Mouse (Mus musculus) ES-Bruce4 (cell line): ENCODE results near the gene Eef1g. TPM values are rescaled to one million over a fixed set of nuclear protein-coding genes. Genes with fewer than 3 reads are reported as not detected.

Experiments
- H3K27ac ChIP-seq: 2 replicates; pipeline ENCODE4 v1.5.1; 2012; ENCODE audit warnings: low read length, inconsistent platforms; ENCODE audit not compliant: insufficient read depth
- H3K27me3 ChIP-seq: 2 replicates; pipeline ENCODE4 v1.6.1; 2012; ENCODE audit warnings: mild to moderate bottlenecking, low read length, inconsistent platforms; ENCODE audit not compliant: control insufficient read depth, poor library complexity, insufficient read depth, severe bottlenecking
- H3K36me3 ChIP-seq: 2 replicates; pipeline ENCODE4 v1.6.1; 2012; ENCODE audit warnings: inconsistent platforms, mild to moderate bottlenecking, low read length, moderate library complexity; ENCODE audit not compliant: control insufficient read depth, poor library complexity, insufficient read depth, severe bottlenecking
- H3K4me1 ChIP-seq: one replicate; pipeline ENCODE4 v1.8.1; 2011; ENCODE audit warnings: low read length; ENCODE audit not compliant: control insufficient read depth, insufficient read depth
- H3K4me3 ChIP-seq: 2 replicates; pipeline ENCODE4 v1.5.1; 2011; ENCODE audit warnings: low read depth, mild to moderate bottlenecking, low read length
- H3K9ac ChIP-seq: 2 replicates; pipeline ENCODE4 v1.6.1; 2012; ENCODE audit warnings: low read depth, mild to moderate bottlenecking, inconsistent platforms; ENCODE audit not compliant: poor library complexity, severe bottlenecking
- H3K9me3 ChIP-seq: replicated peaks from 2 replicates; pipeline ENCODE4 v1.6.1; 2012; ENCODE audit warnings: mild to moderate bottlenecking, low read length, inconsistent platforms; ENCODE audit not compliant: control insufficient read depth, poor library complexity, insufficient read depth, severe bottlenecking
- CTCF ChIP-seq: IDR thresholded peaks from one replicate; pipeline ENCODE4 v1.8.1; 2011; ENCODE audit warnings: low read depth, low read length
- EP300 ChIP-seq: IDR thresholded peaks from 2 replicates; pipeline ENCODE4 v1.6.1; 2011; ENCODE audit warnings: low read depth, low read length; ENCODE audit not compliant: insufficient read depth
- POLR2A ChIP-seq: IDR thresholded peaks from one replicate; pipeline ENCODE4 v1.8.1; 2011; ENCODE audit warnings: low read length; ENCODE audit not compliant: insufficient read depth
- polyA plus RNA-seq: library from polyadenylated mRNA; stranded (reverse); fragments of >200 nt; gene quantifications from 2 replicates; pipeline ENCODE4 v1.2.4, GENCODE M21; 2011; ENCODE audit warnings: low read depth; ENCODE audit not compliant: missing spikeins, insufficient read depth, insufficient read length

Eef1g gene
- 1,175 and 1,274 TPM in 2 replicates for polyA plus RNA-seq

DNA sequence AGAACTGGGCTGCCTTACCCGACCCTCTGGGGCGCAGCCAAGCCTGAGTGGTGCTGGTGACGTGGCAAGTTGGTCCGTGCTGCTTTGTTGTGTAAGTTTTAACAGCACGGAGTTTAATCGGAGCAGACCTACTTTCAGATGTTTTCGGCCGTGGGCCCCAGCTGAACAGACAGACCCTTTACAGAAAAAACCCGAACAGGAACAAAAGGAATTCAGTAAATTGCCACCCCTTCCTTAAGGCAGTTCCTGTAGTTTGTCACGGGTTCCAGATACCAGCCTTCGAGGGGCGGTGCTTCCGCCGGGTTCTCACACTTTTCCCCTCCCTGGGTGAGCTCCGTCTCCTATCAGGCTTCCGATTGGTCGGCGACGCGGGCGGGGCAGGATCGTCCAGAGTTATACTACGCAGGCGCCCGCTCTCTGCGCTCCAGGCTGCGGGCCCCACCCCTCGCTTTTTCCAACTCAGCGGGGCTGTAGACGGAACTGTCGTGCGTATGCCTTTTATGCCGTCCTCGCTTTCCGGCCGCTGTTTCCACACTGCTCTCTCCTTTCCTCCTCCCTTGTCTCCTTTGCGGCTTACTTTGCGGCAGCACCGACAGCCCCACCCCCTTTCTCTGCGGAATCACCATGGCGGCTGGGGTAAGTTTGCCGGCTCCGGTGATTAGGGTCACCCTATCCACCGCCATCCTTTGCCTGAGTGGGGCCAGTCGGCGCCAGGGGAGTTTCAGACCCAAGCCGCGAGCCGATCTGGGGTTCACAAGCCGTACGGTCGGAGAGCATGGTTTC, at the start of gene Eef1g:
Gene Eef1g, plus strand, starts transcription at position 452 of the 783 bp plus-strand sequence.
- peaks cover 79% of the 10 kb centered on the region for H3K36me3 ChIP-seq
- peak within 1 kb of the TSS; percentile 99 for H3K4me3 ChIP-seq
- H3K9ac ChIP-seq = peak within 1 kb of the TSS; percentile 98
- no peaks in the 10 kb centered on the region for H3K4me1 ChIP-seq
- H3K27ac ChIP-seq = peak within 1 kb of the TSS; percentile 75
- no peaks in the 10 kb centered on the region for H3K27me3 ChIP-seq
- no peaks in the 10 kb centered on the region for H3K9me3 ChIP-seq
- TF ChIP-seq POLR2A (peak; percentile 18), EP300 (no peak)

DNA sequence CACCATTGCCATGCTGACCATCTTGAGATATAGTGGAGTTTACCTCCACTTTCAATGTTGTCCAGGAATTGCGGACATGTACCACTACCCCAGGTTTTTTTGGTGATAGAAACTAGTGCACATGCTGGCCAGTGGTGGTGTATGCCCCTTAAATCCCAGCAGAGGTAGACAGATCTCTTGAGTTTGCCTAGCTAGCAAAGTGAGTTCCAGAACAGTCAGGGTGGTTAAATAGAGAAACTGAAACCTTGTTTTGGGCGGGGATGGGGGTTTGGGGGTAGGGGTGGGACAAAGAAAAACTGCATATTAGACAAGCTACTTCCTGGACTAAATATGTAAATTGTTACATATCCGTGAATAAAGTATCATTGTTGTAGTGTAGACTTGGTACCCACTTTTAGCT, 47.8 kb upstream of the Eef1g start:
- Histone ChIP-seq H3K4me3 (no peak overlapping the region), H3K4me1 (peaks cover 2% of the 10 kb centered on the region), H3K9me3 (no peaks in the 10 kb centered on the region), H3K36me3 (peaks cover 29% of the 10 kb centered on the region), H3K27me3 (no peaks in the 10 kb centered on the region), H3K27ac (peak overlapping the region; percentile 77; the same call in 1 of the 2 replicates), H3K9ac (peak overlapping the region; percentile 65)
- no peak for TF ChIP-seq EP300
- TF ChIP-seq POLR2A = no peak
- no peak for TF ChIP-seq CTCF

DNA sequence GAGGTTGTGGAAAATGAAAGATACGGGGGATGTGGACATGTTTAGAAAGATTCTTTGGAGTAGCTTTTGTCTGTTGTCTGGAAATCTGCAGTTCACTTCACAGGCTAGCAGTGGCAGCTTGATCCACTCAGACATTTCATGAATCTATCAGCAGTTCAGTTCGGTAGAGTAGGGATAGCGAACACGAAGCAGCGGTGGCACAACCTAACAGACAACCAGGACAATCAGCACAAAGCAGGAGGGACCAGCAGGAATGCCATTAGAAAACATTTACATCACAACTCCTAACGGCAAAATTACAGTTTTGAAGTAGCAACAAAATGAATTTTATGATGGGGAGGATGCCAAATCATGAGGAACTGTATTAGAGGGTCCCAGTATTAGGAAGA, 47.2 kb upstream of the Eef1g start:
- no peaks in the 10 kb centered on the region for H3K27me3 ChIP-seq
- TF ChIP-seq POLR2A = no peak
- no peak for TF ChIP-seq EP300
- no peak for TF ChIP-seq CTCF
- peaks cover 2% of the 10 kb centered on the region for H3K4me1 ChIP-seq
- H3K27ac ChIP-seq = peak overlapping the region; percentile 77
- H3K9ac ChIP-seq = peak overlapping the region; percentile 65
- peaks cover 22% of the 10 kb centered on the region for H3K36me3 ChIP-seq
- H3K9me3 ChIP-seq = no peaks in the 10 kb centered on the region
- 0 out of 2 replicates have a peak overlapping the region, but pooled peaks have one; percentile 30 for H3K4me3 ChIP-seq

DNA sequence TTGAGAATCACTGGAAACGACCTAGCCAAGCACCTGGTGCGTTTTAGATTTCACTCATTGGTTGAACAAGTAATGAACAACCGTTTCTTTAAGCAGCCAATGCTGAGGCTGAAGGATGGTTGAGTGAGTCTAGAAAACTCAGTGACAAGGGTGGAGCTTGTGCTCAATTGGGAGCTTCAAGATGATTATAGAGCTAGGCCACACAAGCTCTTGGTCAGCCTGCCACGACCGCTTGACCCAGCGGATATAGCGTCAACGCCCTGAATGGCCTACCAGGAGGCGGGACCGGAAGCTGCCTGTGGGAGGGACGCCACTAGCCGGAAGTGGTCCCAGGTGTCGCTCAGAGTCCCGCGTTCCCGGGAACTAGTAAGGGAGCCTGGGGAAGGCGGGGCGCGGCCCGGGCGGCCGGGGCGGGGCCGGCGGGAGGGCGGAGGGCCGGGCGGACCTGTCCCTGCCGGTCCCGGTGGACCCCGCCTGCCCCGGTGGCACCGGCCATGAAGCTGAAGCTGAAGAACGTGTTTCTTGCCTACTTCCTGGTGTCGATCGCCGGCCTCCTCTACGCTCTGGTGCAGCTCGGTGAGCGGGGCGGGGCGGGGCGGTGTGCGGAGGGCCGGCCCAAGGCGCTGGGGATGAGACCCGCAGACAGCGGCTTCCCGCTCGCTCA, 46.6 kb upstream of the Eef1g start, which contains the start of gene B3gat3:
Gene B3gat3, plus strand, starts transcription at position 302 of the 664 bp plus-strand sequence.
- Histone ChIP-seq H3K27me3 (no peaks in the 10 kb centered on the region), H3K4me3 (peak within 1 kb of the TSS; percentile 78), H3K27ac (peak within 1 kb of the TSS; percentile 77), H3K9ac (peak within 1 kb of the TSS; percentile 65), H3K36me3 (peaks cover 17% of the 10 kb centered on the region), H3K9me3 (no peaks in the 10 kb centered on the region), H3K4me1 (peaks cover 2% of the 10 kb centered on the region)
- TF ChIP-seq EP300 (0 out of 2 replicates have a peak, but pooled peaks have one; percentile 15), POLR2A (peak; percentile 80), CTCF (no peak)

DNA sequence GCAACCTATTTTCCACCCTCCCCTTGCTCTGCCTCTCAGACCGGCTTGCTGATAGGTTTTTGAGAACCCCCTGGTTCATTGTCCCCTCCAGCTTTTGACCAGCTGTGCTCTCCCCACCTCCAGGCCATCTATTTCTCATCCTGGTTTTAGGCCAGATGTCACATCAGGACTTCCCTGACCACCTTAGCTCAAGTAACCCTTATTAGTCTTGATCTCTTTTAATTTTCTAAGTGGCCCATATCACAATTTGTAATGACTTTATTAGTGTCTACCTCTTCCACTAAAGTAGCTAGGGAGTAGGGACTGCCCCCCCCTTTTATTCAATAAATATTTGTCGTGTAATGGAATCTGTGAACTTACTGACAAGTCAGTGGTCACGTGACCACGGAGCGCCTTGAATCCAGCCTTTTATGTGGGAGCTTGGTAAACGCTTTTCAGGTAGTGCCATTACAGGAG, 46.0 kb upstream of the Eef1g start:
- H3K27me3 ChIP-seq = no peaks in the 10 kb centered on the region
- TF ChIP-seq EP300 (no peak), CTCF (no peak), POLR2A (no peak)

DNA sequence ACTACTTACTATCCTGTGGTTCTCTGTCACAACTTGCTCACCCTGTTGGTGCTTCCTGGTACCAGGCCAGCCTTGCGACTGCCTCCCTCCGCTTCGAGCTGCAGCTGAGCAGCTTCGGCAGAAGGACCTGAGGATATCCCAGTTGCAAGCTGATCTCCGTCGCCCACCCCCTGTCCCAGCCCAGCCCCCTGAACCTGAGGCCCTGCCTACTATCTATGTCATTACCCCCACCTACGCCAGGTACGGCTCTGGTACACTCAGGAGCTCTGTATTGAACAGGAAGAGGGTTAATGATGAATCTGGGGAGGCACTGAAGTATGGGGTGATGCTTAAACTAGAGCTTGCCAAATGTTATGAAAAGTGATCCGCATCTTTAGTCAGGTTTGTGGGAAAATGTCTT, 45.1 kb upstream of the Eef1g start:
- Histone ChIP-seq H3K9me3 (no peaks in the 10 kb centered on the region), H3K27me3 (no peaks in the 10 kb centered on the region), H3K36me3 (peaks cover 4% of the 10 kb centered on the region; the same call in 1 of the 2 replicates), H3K27ac (no peak overlapping the region), H3K4me1 (peaks cover 2% of the 10 kb centered on the region), H3K9ac (no peak overlapping the region), H3K4me3 (no peak overlapping the region)
- TF ChIP-seq POLR2A (no peak), CTCF (no peak), EP300 (no peak)

More for the DNA sequence above, 46.0 kb upstream of the Eef1g start:
- Histone ChIP-seq H3K36me3 (peaks cover 10% of the 10 kb centered on the region), H3K27ac (no peak overlapping the region), H3K9ac (peak overlapping the region; percentile 65), H3K4me1 (peaks cover 2% of the 10 kb centered on the region), H3K9me3 (no peaks in the 10 kb centered on the region), H3K4me3 (peak overlapping the region; percentile 78)
